Mouse (Mus musculus): ENCODE data around the gene Nt5dc2.

Nt5dc2 gene

DNA sequence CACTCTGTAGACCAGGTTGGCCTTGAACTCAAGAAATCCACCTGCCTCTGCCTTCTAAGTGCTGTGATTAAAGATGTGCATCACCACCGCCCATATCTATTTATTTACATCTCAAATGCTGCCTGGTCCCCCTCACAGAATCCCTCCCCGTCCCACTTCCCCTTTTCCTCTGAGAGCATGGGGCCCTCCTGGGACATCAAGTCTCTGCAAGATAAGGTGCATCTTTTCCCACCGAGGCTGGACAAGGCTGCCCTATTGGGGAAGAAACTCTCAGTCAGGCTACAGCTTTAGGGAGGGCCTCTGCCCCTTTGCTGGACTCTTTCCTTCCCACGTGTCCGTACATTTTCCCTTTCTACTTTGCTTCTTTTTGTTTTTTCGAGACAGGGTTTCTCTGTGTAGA is 38.7 kb downstream of the Nt5dc2 start:
- no peak for DNase-seq

DNA sequence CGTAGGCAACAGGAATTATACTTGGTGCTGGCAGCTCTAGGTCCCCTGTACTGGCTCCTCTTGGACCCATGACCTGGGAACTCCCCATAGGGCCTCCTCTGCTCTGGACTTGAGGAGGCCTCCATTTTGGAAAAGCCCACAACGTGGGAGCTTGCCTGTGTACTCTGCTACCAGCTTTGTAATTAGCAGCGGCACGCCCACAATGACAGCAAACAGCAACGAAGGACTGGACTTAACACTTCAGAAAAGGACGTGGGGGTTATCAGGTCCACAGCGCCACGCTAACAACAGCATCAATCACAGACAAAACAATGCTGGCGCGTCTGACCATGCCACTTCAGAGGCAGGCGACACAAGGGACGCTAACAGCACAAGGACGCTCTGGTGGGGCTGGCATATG is 40.1 kb downstream of the Nt5dc2 start:
- DNase-seq: no peak

DNA sequence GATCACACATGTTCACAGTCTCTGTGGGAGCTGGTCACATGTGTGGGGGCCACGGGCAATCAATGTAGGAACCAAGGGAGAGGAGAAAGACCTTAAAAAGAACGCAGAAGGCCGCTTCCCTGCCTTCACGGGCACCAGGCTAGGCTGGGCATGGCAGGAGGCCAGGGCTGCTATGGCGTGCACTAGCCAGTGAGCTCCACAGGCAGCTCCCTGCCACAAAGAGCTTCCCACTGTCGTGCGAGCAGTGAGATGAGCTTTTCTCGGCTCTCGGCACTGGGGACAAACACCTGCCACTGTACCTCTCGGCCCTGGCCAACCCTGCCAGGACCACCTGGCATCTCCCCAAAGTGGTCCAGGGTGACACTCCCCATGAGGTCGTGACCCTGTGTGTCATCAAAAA is 40.5 kb downstream of the Nt5dc2 start:
- peak; percentile 47 for DNase-seq

- DNase-seq: no peak
These were observed 41.0 kb downstream of the Nt5dc2 start for GRCm38 (mm10) chr14:31171821-31172220.

GRCm38 (mm10) chr14:31172781-31173455 is 42.1 kb downstream of the Nt5dc2 start:
- no peak for DNase-seq

- no peak for DNase-seq
These were observed 42.7 kb downstream of the Nt5dc2 start for GRCm38 (mm10) chr14:31173537-31173936.

GRCm38 (mm10) chr14:31177287-31177686 is 46.4 kb downstream of the Nt5dc2 start:
- no peak for DNase-seq

GRCm38 (mm10) chr14:31177715-31178114 is 46.9 kb downstream of the Nt5dc2 start:
- DNase-seq: no peak

DNA sequence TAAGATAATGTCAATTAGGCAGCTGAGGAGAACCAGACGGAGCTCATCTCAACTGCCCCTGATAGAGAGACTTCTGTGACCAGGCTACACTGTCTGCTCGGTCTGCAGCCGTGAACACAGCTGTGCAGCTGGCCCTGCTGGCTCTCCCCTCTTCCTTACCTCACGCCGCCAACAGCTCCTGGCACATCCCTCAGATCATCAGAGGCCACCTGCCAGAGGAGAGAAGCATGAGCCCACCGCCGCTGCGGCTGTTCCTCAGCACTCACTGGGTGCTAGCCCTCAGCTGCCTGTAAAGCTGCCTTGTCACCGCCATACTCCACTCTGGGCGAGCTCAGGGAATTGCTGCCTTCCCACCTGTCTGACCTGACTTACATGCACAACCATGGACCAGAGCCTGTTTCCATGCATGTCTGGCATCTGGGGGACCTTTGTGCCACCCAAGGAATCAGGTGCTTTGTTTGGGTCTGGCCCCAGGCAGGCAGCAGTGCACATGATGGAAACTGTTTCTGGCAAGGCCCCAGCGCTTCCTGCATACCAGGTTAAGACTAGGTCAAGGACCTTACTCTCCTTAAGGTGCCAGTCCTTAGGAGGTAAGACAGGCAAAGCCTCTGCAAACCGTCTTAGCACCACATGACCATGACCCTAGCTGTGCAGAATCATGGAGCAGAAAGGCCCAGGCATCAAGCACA is 49.0 kb downstream of the Nt5dc2 start:
- no peak for DNase-seq

DNA sequence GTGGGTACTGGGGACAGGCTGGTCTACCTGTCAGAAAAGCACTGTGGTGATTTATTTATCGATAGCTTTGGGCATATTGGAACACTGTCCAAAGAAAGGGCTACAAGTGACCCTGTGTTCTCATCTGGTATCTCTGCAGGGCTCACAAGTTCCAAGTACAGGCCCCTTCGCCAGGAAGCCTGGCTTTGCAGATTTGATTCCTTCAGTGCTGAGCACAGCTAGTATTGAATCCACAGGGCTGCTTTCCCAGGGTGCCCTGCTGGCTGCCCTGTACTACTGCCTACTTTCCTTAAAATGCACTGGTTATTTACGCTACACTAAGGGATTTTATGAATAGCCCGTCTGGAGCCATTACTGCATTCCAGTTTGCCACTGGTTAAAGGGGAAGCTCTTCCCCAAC is 50.7 kb downstream of the Nt5dc2 start:
- no peak for DNase-seq

DNA sequence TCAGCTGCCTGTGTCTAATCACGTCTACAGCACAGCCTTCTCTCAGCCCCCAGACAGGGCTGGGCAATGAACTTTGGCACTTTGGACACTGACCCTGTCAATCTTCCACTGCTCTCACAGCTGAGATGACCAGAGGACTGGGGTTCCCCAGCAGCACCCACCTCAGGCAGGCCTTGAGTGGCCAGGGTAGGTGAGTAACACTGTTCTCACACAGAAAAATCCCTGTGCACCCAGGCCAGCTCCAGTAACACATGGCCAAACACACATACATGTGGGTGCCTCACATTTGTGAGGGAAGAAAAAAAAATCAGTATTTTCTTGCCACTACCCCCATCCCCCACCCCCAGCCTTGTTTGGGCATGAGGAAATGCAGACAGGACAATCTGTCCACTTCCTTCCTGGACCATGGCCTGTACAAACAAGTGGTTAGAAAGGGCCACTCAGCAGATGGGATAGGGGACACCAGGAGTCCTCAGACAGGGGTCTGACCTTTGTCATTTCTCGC is 52.0 kb downstream of the Nt5dc2 start:
- no peak for DNase-seq

GRCm38 (mm10) chr14:31183541-31183940 is 52.7 kb downstream of the Nt5dc2 start:
- DNase-seq: no peak

DNA sequence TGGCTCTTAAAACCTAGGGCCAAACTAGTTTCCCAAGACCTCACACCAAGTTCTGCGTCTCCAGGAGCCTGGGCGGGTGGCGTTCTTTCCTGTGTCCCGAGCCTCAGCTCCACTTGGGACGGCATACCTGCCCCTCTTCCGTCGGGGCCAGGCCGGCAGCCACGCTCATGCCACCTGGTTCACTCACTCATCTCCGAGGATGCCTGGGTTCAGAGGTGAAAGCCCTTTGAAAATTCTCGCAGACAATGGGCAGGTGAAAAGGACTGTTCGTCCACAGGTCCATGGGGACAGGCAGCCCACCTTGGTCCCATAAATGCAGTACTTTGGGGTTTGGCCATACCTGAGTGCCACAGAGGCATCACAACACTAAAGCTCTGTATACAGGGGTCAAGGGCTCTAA is 53.3 kb downstream of the Nt5dc2 start:
- DNase-seq: no peak

- DNase-seq: no peak
These were observed 55.8 kb downstream of the Nt5dc2 start for GRCm38 (mm10) chr14:31186656-31187055.
